Mouse (Mus musculus) liver, adult 2 months (tissue): ENCODE results near the gene Gpsm3.

Experiments
- CTCF ChIP-seq: fragments of 200-500 bp; IDR thresholded peaks from 2 replicates; pipeline ENCODE4 v1.5.1; 2011; ENCODE audit warnings: low read depth, low read length, control low read depth
- POLR2A ChIP-seq: fragments of 200-500 bp; IDR thresholded peaks from 2 replicates; pipeline ENCODE4 v1.6.1; 2011; ENCODE audit warnings: low read length, control low read depth; ENCODE audit not compliant: insufficient read depth; ENCODE audit errors: extremely low read depth

- TF ChIP-seq CTCF (no peak), POLR2A (no peak)
Measured at GRCm38 (mm10) chr17:34615871-34616270, 26.3 kb downstream of the Gpsm3 start, which contains the start of gene Egfl8.
